Mouse (Mus musculus) lung, adult 2 months (tissue): Measurements from ENCODE around the gene Psmc2.

Experiments
- CTCF ChIP-seq: fragments of 200-500 bp; IDR thresholded peaks from 2 replicates; pipeline ENCODE4 v1.5.1; 2011; ENCODE audit warnings: mild to moderate bottlenecking, low read length, control low read depth; ENCODE audit not compliant: insufficient read depth
- POLR2A ChIP-seq: fragments of 200-500 bp; IDR thresholded peaks from 2 replicates; pipeline ENCODE4 v1.6.1; 2011; ENCODE audit warnings: low read depth, mild to moderate bottlenecking, control low read depth, low read length, borderline replicate concordance; ENCODE audit errors: extremely low read depth

DNA sequence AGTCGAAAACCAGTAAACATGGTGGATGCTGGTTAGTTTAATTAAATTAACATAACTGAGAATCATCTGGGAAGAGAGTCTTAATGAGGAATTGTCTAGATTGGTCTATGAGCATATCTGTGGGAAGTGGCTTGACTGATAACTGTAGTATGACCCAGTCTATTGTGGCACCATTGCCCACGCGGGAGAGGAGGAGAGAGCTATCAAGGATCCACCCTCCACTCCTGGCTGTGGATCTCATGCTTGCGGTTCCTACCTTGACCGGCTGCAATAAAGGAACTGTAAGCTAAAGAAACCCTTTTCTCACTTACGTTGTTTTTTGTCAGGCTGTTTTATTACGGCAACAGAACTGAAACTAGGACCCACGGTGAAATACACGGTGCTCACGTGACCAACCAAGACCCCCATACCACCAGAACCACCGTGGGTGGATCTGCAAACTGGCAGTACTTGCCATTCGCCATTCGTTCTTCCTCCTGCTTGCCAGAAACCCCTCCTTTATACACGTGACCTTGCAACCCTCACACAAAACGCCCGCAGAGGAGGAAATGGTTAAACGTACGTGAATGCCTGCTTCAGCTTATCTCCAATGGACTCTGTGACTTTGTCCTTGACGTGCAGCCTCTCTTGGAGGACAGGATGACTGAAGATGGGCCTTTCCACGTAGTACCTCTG is 61.7 kb downstream of the Psmc2 start:
- no peak for TF ChIP-seq CTCF
- no peak for TF ChIP-seq POLR2A
